Mouse (Mus musculus) mouse trophoblast stem cell (cell line): ENCODE results near the gene Lpin2.

Experiments
- in situ Hi-C, 2 experiments: fragments of 300-500 bp; cut with MseI, MboI; formaldehyde crosslinking; loops; 2 replicates in 1 of 2; 3 replicates in 1 of 2; pipeline ENCODE4 v1.15.1; 2025

The Lpin2 gene

GRCm38 (mm10) chr17:71230108-71230709, 47.8 kb downstream of the Lpin2 start:
- in situ Hi-C loops = no loop called here

- in situ Hi-C loops = no loop called here
Observed at GRCm38 (mm10) chr17:71231998-71232397, 49.6 kb downstream of the Lpin2 start.

- in situ Hi-C loops = no loop called here
Observed at GRCm38 (mm10) chr17:71233210-71233609, 50.9 kb downstream of the Lpin2 start.

GRCm38 (mm10) chr17:71234041-71234594, 51.8 kb downstream of the Lpin2 start:
- in situ Hi-C loops = no loop called here

- in situ Hi-C loops = no loop called here
Observed at GRCm38 (mm10) chr17:71235229-71235958, 53.0 kb downstream of the Lpin2 start.

- in situ Hi-C loops = no loop called here
Observed at GRCm38 (mm10) chr17:71238494-71238893, 56.1 kb downstream of the Lpin2 start.

- in situ Hi-C loops = no loop called here
Observed at GRCm38 (mm10) chr17:71240811-71241210, 58.5 kb downstream of the Lpin2 start.

- in situ Hi-C loops = no loop called here
Observed at GRCm38 (mm10) chr17:71242666-71243065, 60.3 kb downstream of the Lpin2 start.

GRCm38 (mm10) chr17:71245133-71245532, 62.8 kb downstream of the Lpin2 start:
- in situ Hi-C loops = no loop called here

GRCm38 (mm10) chr17:71246022-71246421, 63.7 kb downstream of the Lpin2 start:
- in situ Hi-C loops = no loop called here

GRCm38 (mm10) chr17:71248963-71249362, 66.6 kb downstream of the Lpin2 start:
- in situ Hi-C loops = no loop called here

- in situ Hi-C loops = no loop called here
Observed at GRCm38 (mm10) chr17:71250046-71250445, 67.7 kb downstream of the Lpin2 start.

- in situ Hi-C loops = no loop called here
Observed at GRCm38 (mm10) chr17:71250819-71251600, 68.7 kb downstream of the Lpin2 start.

- in situ Hi-C loops = no loop called here
Observed at GRCm38 (mm10) chr17:71251601-71252001, 69.2 kb downstream of the Lpin2 start.

GRCm38 (mm10) chr17:71252101-71252500, 69.7 kb downstream of the Lpin2 start:
- in situ Hi-C loops = no loop called here

- in situ Hi-C loops = no loop called here
Observed at GRCm38 (mm10) chr17:71253391-71253790, 71.0 kb downstream of the Lpin2 start.

- in situ Hi-C loops = no loop called here
Observed at GRCm38 (mm10) chr17:71254106-71254505, 71.7 kb downstream of the Lpin2 start.

GRCm38 (mm10) chr17:71254736-71255135, 72.4 kb downstream of the Lpin2 start:
- in situ Hi-C loops = no loop called here

GRCm38 (mm10) chr17:71256068-71256615, 73.8 kb downstream of the Lpin2 start:
- in situ Hi-C loops = no loop called here

GRCm38 (mm10) chr17:71256806-71257536, 74.6 kb downstream of the Lpin2 start:
- in situ Hi-C loops = no loop called here

GRCm38 (mm10) chr17:71259727-71260126, 77.4 kb downstream of the Lpin2 start:
- in situ Hi-C loops = no loop called here
